ENCODE assay signal across 8 mouse cellular contexts in the genomic region with DNA sequence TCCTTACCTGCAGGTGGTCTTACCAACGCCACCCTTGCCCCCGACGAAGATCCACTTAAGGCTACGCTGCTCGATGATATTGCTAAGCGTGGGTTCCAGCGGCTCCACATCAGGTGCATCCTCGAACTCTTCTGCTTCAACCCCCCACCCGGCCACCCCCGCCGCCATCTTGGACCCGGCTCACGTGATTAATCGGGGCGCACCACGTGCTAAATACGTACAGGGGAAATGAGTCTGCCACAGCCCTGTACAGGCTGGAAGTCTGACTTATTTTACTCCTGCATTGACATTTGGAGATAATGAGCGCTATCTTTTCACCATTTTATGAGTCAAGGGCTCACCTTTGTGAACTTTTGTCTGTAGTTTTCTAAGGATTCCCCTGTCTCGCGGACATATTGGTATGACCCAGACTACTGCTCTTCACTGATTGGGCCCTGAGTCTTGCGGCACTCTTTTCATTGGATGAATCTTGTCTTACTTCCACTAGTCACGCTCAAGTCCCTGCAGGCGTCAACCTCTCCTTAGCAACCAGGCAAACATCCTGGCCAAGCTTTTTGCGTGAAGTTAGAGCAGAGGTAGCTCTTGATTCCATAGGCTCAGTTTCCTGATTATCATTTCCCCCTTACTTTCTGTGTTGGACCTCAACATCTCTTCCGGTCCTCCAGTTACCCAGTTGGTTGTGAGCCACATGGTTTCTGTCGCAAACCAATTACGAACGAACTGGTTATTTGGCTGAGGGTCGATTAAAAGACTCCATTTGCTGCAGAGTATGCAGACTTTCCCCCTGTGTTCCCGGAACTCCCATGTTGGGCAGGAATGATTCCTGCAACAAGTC. TPM values are rescaled to one million over a fixed set of nuclear protein-coding genes. Genes with fewer than 3 reads are reported as not detected.
DNase-seq lines count a peak whose midpoint lies in the region; ATAC-seq and TF ChIP-seq lines count a peak whose summit lies in the region.

A gene (minus strand): TSS at position 184 of the 835 bp plus-strand sequence.

- peak; percentile 90 for ATAC-seq in embryonic facial prominence, embryonic 15.5 days (ENCODE audit: insufficient number of reproducible peaks, low FRiP score, low TSS enrichment, low read depth)
- peak; percentile 95 for ATAC-seq in limb, embryonic 14.5 days (ENCODE audit: low FRiP score, low read depth)
- ATAC-seq in midbrain, postnatal 0 days (ENCODE audit: low FRiP score), result peak; percentile 90

- WGBS in bone marrow, adult 2 months, result under 1% methylated on average over 30 of the region's 30 CpGs
- 4% methylated on average over 30 of the region's 30 CpGs for whole genome bisulfite sequencing in embryonic facial prominence, embryonic 15.5 days
- 6% methylated on average over 30 of the region's 30 CpGs for WGBS in limb, embryonic 14.5 days
- 8% methylated on average over 30 of the region's 30 CpGs for WGBS in midbrain, postnatal 0 days

- no peaks in the 10 kb centered on the region for H3K9me3 ChIP-seq in embryonic facial prominence, embryonic 15.5 days (replicated peaks)
- no peaks in the 10 kb centered on the region for H3K9me3 ChIP-seq in limb, embryonic 14.5 days (ENCODE audit: control insufficient read depth, low read length)
- no peaks in the 10 kb centered on the region for H3K9me3 ChIP-seq in midbrain, postnatal 0 days (ENCODE audit: low read length)

- DNase-seq in 416B (ENCODE audit: low read depth), result peak; percentile 98
- peak; percentile 91 for DNase-seq in heart, adult 8-10 months (ENCODE audit: low spot score)
- DNase-seq in kidney, adult 9 months, result peak; percentile 94
- peak; percentile 93 for DNase-seq in limb, embryonic 14.5 days (ENCODE audit: low spot score)
- DNase-seq in midbrain, postnatal 0 days (ENCODE audit: low spot score), result peak; percentile 96
- DNase-seq in spleen, postnatal 14 days (ENCODE audit: low spot score in 2 of 2), result peak; percentile 58 to 70

- peak within 1 kb of the TSS; percentile 29 for H3K27ac ChIP-seq in bone marrow, adult 2 months (ENCODE audit: control insufficient read depth, insufficient read depth, low read depth, low read length, poor library complexity)
- peak within 1 kb of the TSS; percentile 92 for H3K27ac ChIP-seq in embryonic facial prominence, embryonic 15.5 days (replicated peaks)
- peak within 1 kb of the TSS; percentile 88 for H3K27ac ChIP-seq in limb, embryonic 14.5 days (replicated peaks; ENCODE audit: low read depth, low read length)
- H3K27ac ChIP-seq in midbrain, postnatal 0 days (ENCODE audit: low read depth, low read length), result peak within 1 kb of the TSS; percentile 59; the same call in 1 of the 2 replicates

- peak within 1 kb of the TSS; percentile 100 for H3K4me3 ChIP-seq in bone marrow, adult 2 months (replicated peaks; ENCODE audit: control insufficient read depth, low read depth, low read length)
- peak within 1 kb of the TSS; percentile 98 for H3K4me3 ChIP-seq in embryonic facial prominence, embryonic 15.5 days (replicated peaks)
- H3K4me3 ChIP-seq in limb, embryonic 14.5 days (replicated peaks; ENCODE audit: low read length), result peak within 1 kb of the TSS; percentile 100
- H3K4me3 ChIP-seq in midbrain, postnatal 0 days (ENCODE audit: low read depth, low read length), result peak within 1 kb of the TSS; percentile 98

- peaks cover 44% of the 10 kb centered on the region for H3K36me3 ChIP-seq in embryonic facial prominence, embryonic 15.5 days
- H3K36me3 ChIP-seq in limb, embryonic 14.5 days (ENCODE audit: control insufficient read depth, insufficient read depth, low read length), result peaks cover 32% of the 10 kb centered on the region
- peaks cover 15% of the 10 kb centered on the region for H3K36me3 ChIP-seq in midbrain, postnatal 0 days (ENCODE audit: insufficient read depth, low read length)

- peak within 1 kb of the TSS; percentile 88 for H3K4me2 ChIP-seq in embryonic facial prominence, embryonic 15.5 days (replicated peaks)
- H3K4me2 ChIP-seq in limb, embryonic 14.5 days (replicated peaks; ENCODE audit: low read depth, low read length, severe bottlenecking), result peak within 1 kb of the TSS; percentile 89
- H3K4me2 ChIP-seq in midbrain, postnatal 0 days (ENCODE audit: low read depth, low read length, poor library complexity, severe bottlenecking), result peak within 1 kb of the TSS; percentile 92

- no peaks in the 10 kb centered on the region for H3K27me3 ChIP-seq in embryonic facial prominence, embryonic 15.5 days
- H3K27me3 ChIP-seq in limb, embryonic 14.5 days (ENCODE audit: control insufficient read depth, insufficient read depth, low read length), result no peaks in the 10 kb centered on the region
- H3K27me3 ChIP-seq in midbrain, postnatal 0 days (ENCODE audit: insufficient read depth, low read length), result no peaks in the 10 kb centered on the region

- peaks cover 4% of the 10 kb centered on the region for H3K4me1 ChIP-seq in bone marrow, adult 2 months (ENCODE audit: control insufficient read depth, insufficient read depth, low read length)
- H3K4me1 ChIP-seq in embryonic facial prominence, embryonic 15.5 days, result peaks cover 36% of the 10 kb centered on the region
- peaks cover 30% of the 10 kb centered on the region for H3K4me1 ChIP-seq in limb, embryonic 14.5 days (ENCODE audit: control insufficient read depth, insufficient read depth, low read length)
- H3K4me1 ChIP-seq in midbrain, postnatal 0 days (ENCODE audit: insufficient read depth, low read length), result peaks cover 11% of the 10 kb centered on the region

- H3K9ac ChIP-seq in embryonic facial prominence, embryonic 15.5 days, result peak within 1 kb of the TSS; percentile 75
- H3K9ac ChIP-seq in limb, embryonic 14.5 days (ENCODE audit: low read depth, low read length, severe bottlenecking), result peak within 1 kb of the TSS; percentile 72
- peak within 1 kb of the TSS; percentile 77 for H3K9ac ChIP-seq in midbrain, postnatal 0 days (replicated peaks; ENCODE audit: low read length, poor library complexity, severe bottlenecking)

- peak; percentile 31; the same call in 1 of the 2 replicates for TF ChIP-seq POLR2A in bone marrow, adult 2 months (IDR thresholded peaks at IDR 0.05; ENCODE audit: borderline replicate concordance, control insufficient read depth, low read depth, low read length)
- no peak for TF ChIP-seq POLR2A in limb, embryonic 14.5 days (IDR thresholded peaks at IDR 0.05; ENCODE audit: borderline replicate concordance, extremely low read depth, insufficient read depth, insufficient read length)

- no peak for TF ChIP-seq CTCF in bone marrow, adult 2 months (IDR thresholded peaks at IDR 0.05; ENCODE audit: control insufficient read depth, insufficient read depth, low read length)
- TF ChIP-seq CTCF in midbrain, postnatal 0 days (IDR thresholded peaks at IDR 0.05), result no peak

RNA-seq across cellular contexts. Expression of the gene that starts here (rescaled TPM):
- polyA plus RNA-seq in bone marrow, adult 2 months (2011; ENCODE audit: insufficient read depth, insufficient read length, low replicate concordance, missing spikeins), result 20.7 and 46.6 TPM in 2 replicates
- 117 and 119 TPM in 2 replicates for polyA plus RNA-seq in embryonic facial prominence, embryonic 15.5 days (2015; fragmentation: Nextera tagmentation; extraction: Ambion mirVana)
- total RNA-seq in heart, adult 8-10 months (2022), result 10 to 100 TPM; 63.5 to 72.5 (median 65.4) TPM
- 173 and 207 TPM in 2 replicates for polyA plus RNA-seq in limb, embryonic 14.5 days (2012; rRNA removed)
- 95.0 and 98.0 TPM in 2 replicates for polyA plus RNA-seq in limb, embryonic 14.5 days (2014; fragmentation: Nextera tagmentation; extraction: Ambion mirVana)
- 123 and 172 TPM in 2 replicates for total RNA-seq in midbrain, postnatal 0 days (2014; rRNA removed)
- polyA plus RNA-seq in midbrain, postnatal 0 days (2015; fragmentation: Nextera tagmentation; extraction: Ambion mirVana), result 137 and 151 TPM in 2 replicates

Comparison
In these comparisons a context has a peak if more than half of its experiments do, and no peak if none do; other contexts are left out.
1. Peak in every context shown above with its lines: DNase-seq, ATAC-seq, H3K4me3 ChIP-seq and H3K27ac ChIP-seq.
2. H3K27ac ChIP-seq: peak in every context shown above with its lines; median percentile 92 in embryonic facial prominence, embryonic 15.5 days; 88 in limb, embryonic 14.5 days; 59 in midbrain, postnatal 0 days; 29 in bone marrow, adult 2 months.